In the genomic region with DNA sequence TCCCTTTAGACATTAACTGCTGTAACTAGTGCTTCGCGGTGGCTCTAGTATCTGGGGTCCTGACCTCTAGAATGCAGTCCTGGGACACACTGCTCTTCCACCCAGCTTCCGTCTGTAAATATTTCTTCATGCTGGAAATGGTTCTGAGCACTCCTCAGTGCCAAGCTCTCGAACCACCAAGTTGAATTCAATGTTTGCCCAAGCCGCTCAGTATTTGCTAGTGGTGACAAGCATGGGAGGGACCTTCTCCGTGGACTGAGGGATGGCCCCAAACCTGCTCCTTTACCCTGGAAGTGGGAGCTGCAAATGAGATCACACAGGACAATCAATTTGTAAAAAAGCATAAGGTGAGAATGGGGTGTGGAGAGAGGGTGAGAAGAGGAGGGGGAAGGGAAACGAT, we compare ENCODE assay signal across 8 mouse cellular contexts.
A peak's percentile ranks its signal among the peaks of the same experiment; 100 is the strongest.
DNase-seq lines count a peak whose midpoint lies in the region; ATAC-seq and TF ChIP-seq lines count a peak whose summit lies in the region.

No protein-coding gene starts in this region.

- no peak for TF ChIP-seq CTCF in kidney, postnatal 0 days (IDR thresholded peaks at IDR 0.05; ENCODE audit: low read depth)
- TF ChIP-seq CTCF in lung, embryonic 14.5 days (IDR thresholded peaks at IDR 0.05; ENCODE audit: low read depth): no peak
- TF ChIP-seq CTCF in stomach, postnatal 0 days (IDR thresholded peaks at IDR 0.05; ENCODE audit: low read depth): no peak

- H3K4me3 ChIP-seq in kidney, postnatal 0 days (replicated peaks; ENCODE audit: low read depth, low read length): no peak overlapping the region
- H3K4me3 ChIP-seq in lung, embryonic 14.5 days (ENCODE audit: low read depth, low read length): 0 out of 2 replicates have a peak overlapping the region, but pooled peaks have one; percentile 18
- H3K4me3 ChIP-seq in stomach, postnatal 0 days (ENCODE audit: low read depth, low read length): peak overlapping the region; percentile 19; the same call in 1 of the 2 replicates

- H3K27ac ChIP-seq in kidney, postnatal 0 days: 0 out of 2 replicates have a peak overlapping the region, but pooled peaks have one; percentile 54
- H3K27ac ChIP-seq in lung, embryonic 14.5 days (ENCODE audit: low read depth): peak overlapping the region; percentile 91
- H3K27ac ChIP-seq in stomach, postnatal 0 days (replicated peaks): peak overlapping the region; percentile 80

- no peaks in the 10 kb centered on the region for H3K27me3 ChIP-seq in kidney, postnatal 0 days (ENCODE audit: insufficient read depth, low read length)
- H3K27me3 ChIP-seq in lung, embryonic 14.5 days (ENCODE audit: insufficient read depth, low read length): no peaks in the 10 kb centered on the region
- H3K27me3 ChIP-seq in stomach, postnatal 0 days (ENCODE audit: control insufficient read depth, insufficient read depth, low read length): no peaks in the 10 kb centered on the region

- DNase-seq in kidney, postnatal 0 days (ENCODE audit: low spot score): no peak
- DNase-seq in kidney, postnatal 10 days: no peak
- peak; percentile 17 for DNase-seq in heart, postnatal 25 days (ENCODE audit: low spot score)
- DNase-seq in lung, embryonic 14.5 days: peak; percentile 58
- DNase-seq in stomach, postnatal 0 days (ENCODE audit: low spot score): peak; percentile 62
- DNase-seq in thymus, postnatal 25 days: no peak
- DNase-seq in left cerebral cortex, postnatal 36 days (ENCODE audit: low spot score in 2 of 2): no peak

- no peak for ATAC-seq in kidney, postnatal 0 days (replicated peaks; ENCODE audit: low FRiP score, low read depth)
- peak; percentile 31 for ATAC-seq in lung, embryonic 14.5 days (ENCODE audit: insufficient read depth)
- ATAC-seq in stomach, postnatal 0 days (ENCODE audit: low FRiP score, low TSS enrichment): peak; percentile 73; the same call in 1 of the 2 replicates
- ATAC-seq in erythroblast, adult 5-6 weeks (replicated peaks; ENCODE audit: low FRiP score, poor library complexity, severe bottlenecking): no peak

- H3K4me1 ChIP-seq in kidney, postnatal 0 days (replicated peaks; ENCODE audit: insufficient read depth, low read length): no peaks in the 10 kb centered on the region; the same call in 1 of the 2 replicates
- no peaks in the 10 kb centered on the region; the same call in 1 of the 2 replicates for H3K4me1 ChIP-seq in lung, embryonic 14.5 days (ENCODE audit: insufficient read depth)
- H3K4me1 ChIP-seq in stomach, postnatal 0 days (replicated peaks; ENCODE audit: control insufficient read depth, insufficient read depth): 0 out of 2 replicates have a peak, but pooled peaks cover 3% of the 10 kb centered on the region

- H3K9ac ChIP-seq in kidney, postnatal 0 days (ENCODE audit: low read depth, low read length): no peak overlapping the region; the same call in 1 of the 2 replicates
- peak overlapping the region; percentile 46 for H3K9ac ChIP-seq in lung, embryonic 14.5 days
- peak overlapping the region; percentile 61 for H3K9ac ChIP-seq in stomach, postnatal 0 days (ENCODE audit: low read length)

- intact Hi-C loops in heart, postnatal 25 days (cut with DNase I): loop anchor here (5.0 kb wide), 6 partner anchors 119 to 524 kb away; a partner anchor contains a TSS
- intact Hi-C loops in left cerebral cortex, postnatal 36 days (cut with DNase I): loop anchor here (5.0 kb wide), 2 partner anchors 219 to 419 kb away; a partner anchor contains a TSS

- peak overlapping the region; percentile 25; the same call in 1 of the 2 replicates for H3K4me2 ChIP-seq in kidney, postnatal 0 days (ENCODE audit: low read length)
- peak overlapping the region; percentile 59 for H3K4me2 ChIP-seq in lung, embryonic 14.5 days
- peak overlapping the region; percentile 50 for H3K4me2 ChIP-seq in stomach, postnatal 0 days (replicated peaks; ENCODE audit: low read depth)

- TF ChIP-seq EP300 in stomach, postnatal 0 days (optimal IDR thresholded peaks at IDR 0.05): no peak

- no peaks in the 10 kb centered on the region for H3K36me3 ChIP-seq in kidney, postnatal 0 days (ENCODE audit: insufficient read depth, low read length)
- H3K36me3 ChIP-seq in lung, embryonic 14.5 days (ENCODE audit: insufficient read depth): no peaks in the 10 kb centered on the region
- no peaks in the 10 kb centered on the region for H3K36me3 ChIP-seq in stomach, postnatal 0 days (ENCODE audit: control insufficient read depth, insufficient read depth, low read length)

- 71% methylated on average over 7 of the region's 7 CpGs for WGBS in kidney, postnatal 0 days
- 52% methylated on average over 7 of the region's 7 CpGs for WGBS in lung, embryonic 14.5 days
- 37% methylated on average over 7 of the region's 7 CpGs for WGBS in stomach, postnatal 0 days

- H3K9me3 ChIP-seq in kidney, postnatal 0 days (replicated peaks; ENCODE audit: low read length): no peaks in the 10 kb centered on the region
- H3K9me3 ChIP-seq in lung, embryonic 14.5 days (ENCODE audit: low read depth, low read length): no peaks in the 10 kb centered on the region
- H3K9me3 ChIP-seq in stomach, postnatal 0 days (ENCODE audit: control insufficient read depth, low read length): no peaks in the 10 kb centered on the region

Comparison
In these comparisons a context has a peak if more than half of its experiments do, and no peak if none do; other contexts are left out.
1. ATAC-seq: peak in lung, embryonic 14.5 days (single experiment) and stomach, postnatal 0 days (single experiment); none in kidney, postnatal 0 days (single experiment) and erythroblast, adult 5-6 weeks (single experiment).
2. DNase-seq: peak in heart, postnatal 25 days (single experiment), lung, embryonic 14.5 days (single experiment) and stomach, postnatal 0 days (single experiment); none in kidney, postnatal 0 days (single experiment), kidney, postnatal 10 days (single experiment), thymus, postnatal 25 days (single experiment) and left cerebral cortex, postnatal 36 days (0 of 2).
3. Peak in every context shown above with its lines, with median percentiles within 50 percentile points of each other: H3K27ac ChIP-seq and H3K4me2 ChIP-seq.